Mouse (Mus musculus) stomach, postnatal 0 days (tissue): ENCODE results near the gene Dohh. TPM values are rescaled to one million over a fixed set of nuclear protein-coding genes. Genes with fewer than 3 reads are reported as not detected.

ENCODE experiments used
- ATAC-seq: fragments of 200-750 bp; cut with Nextera tagmentation; 2 replicates; pipeline ENCODE4 v1.8.0; 2017; ENCODE audit not compliant: low FRiP score, low TSS enrichment
- DNase-seq: peaks from one replicate; pipeline ENCODE4 v3.0.0-alpha.2; 2016; ENCODE audit warnings: low spot score
- H3K27ac ChIP-seq: fragments of 300-500 bp; sonication (generic); replicated peaks from 2 replicates; pipeline ENCODE4 v1.5.1; 2014; ENCODE audit warnings: mild to moderate bottlenecking, control low read depth
- H3K27me3 ChIP-seq: fragments of 300-500 bp; sonication (generic); 2 replicates; pipeline ENCODE4 v1.6.1; 2014; ENCODE audit warnings: low read length; ENCODE audit not compliant: control insufficient read depth, insufficient read depth
- H3K36me3 ChIP-seq: fragments of 300-500 bp; sonication (generic); 2 replicates; pipeline ENCODE4 v1.6.1; 2014; ENCODE audit warnings: low read length, mixed read lengths; ENCODE audit not compliant: control insufficient read depth, insufficient read depth
- H3K4me1 ChIP-seq: fragments of 300-500 bp; sonication (generic); replicated peaks from 2 replicates; pipeline ENCODE4 v1.6.1; 2014; ENCODE audit warnings: antibody characterized with exemption; ENCODE audit not compliant: control insufficient read depth, insufficient read depth
- H3K4me2 ChIP-seq: fragments of 300-500 bp; sonication (generic); replicated peaks from 2 replicates; pipeline ENCODE4 v1.6.1; 2014; ENCODE audit warnings: low read depth, mild to moderate bottlenecking, control low read depth, moderate library complexity
- H3K4me3 ChIP-seq: fragments of 300-500 bp; sonication (generic); 2 replicates; pipeline ENCODE4 v1.5.1; 2014; ENCODE audit warnings: low read depth, low read length, control low read depth
- H3K9ac ChIP-seq: fragments of 300-500 bp; sonication (generic); 2 replicates; pipeline ENCODE4 v1.6.1; 2014; ENCODE audit warnings: mild to moderate bottlenecking, low read length, control low read depth, mixed read lengths
- H3K9me3 ChIP-seq: fragments of 300-500 bp; sonication (generic); 2 replicates; pipeline ENCODE4 v1.6.1; 2016; ENCODE audit warnings: low read length; ENCODE audit not compliant: control insufficient read depth
- CTCF ChIP-seq: IDR thresholded peaks from 2 replicates; pipeline ENCODE4 v1.5.1; 2016; ENCODE audit warnings: antibody characterized with exemption, low read depth, mild to moderate bottlenecking, moderate library complexity
- EP300 ChIP-seq: optimal IDR thresholded peaks from 2 replicates; pipeline ENCODE3; 2016; ENCODE audit warnings: antibody characterized with exemption
- WGBS: fragments of 180-500 bp; shearing (Covaris S2); extraction: QIAGEN DNeasy Blood & Tissue Kit; methylation state at CpG from one replicate; pipeline ENCODE4 v1.1.7; 2014; 5-methylcytosine and 5-hydroxymethylcytosine counted together
- polyA plus RNA-seq: library from polyadenylated mRNA; unstranded; fragments of >200 nt; fragmentation: Nextera tagmentation; extraction: Ambion mirVana; gene quantifications from 2 replicates; pipeline ENCODE4 v1.2.1, GENCODE M21; 2015

Dohh gene
- polyA plus RNA-seq, 1 experiment from 2014 or later: 59.4 TPM

DNA sequence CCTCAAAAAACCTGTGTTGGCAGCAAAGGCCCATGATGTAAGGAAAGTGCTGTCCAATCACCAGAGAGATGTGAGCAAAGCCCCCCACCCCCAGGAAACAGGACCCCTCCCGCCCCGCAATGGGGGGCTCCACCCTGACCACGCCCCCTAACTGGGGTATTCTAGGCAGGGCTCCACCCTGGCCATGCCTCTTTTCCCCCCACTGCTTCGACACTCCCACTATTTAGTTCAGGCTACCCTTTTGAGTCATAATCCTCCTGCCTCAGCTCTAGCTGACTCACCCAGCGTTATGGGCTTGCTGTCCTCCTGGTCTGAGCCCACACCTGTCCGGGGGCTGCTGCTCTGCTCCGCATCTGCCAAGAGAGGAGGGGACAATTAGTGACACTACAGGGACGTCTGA lies 25.1 kb downstream of the Dohh start:
- TF ChIP-seq EP300 (no peak), CTCF (no peak)
- WGBS: 32% methylated on average over 8 of the region's 8 CpGs
- Histone ChIP-seq H3K4me3 (no peak overlapping the region), H3K4me1 (peaks cover 18% of the 10 kb centered on the region), H3K27me3 (no peaks in the 10 kb centered on the region), H3K4me2 (no peak overlapping the region), H3K9ac (no peak overlapping the region), H3K9me3 (no peaks in the 10 kb centered on the region), H3K27ac (peak overlapping the region; percentile 30; the same call in 1 of the 2 replicates), H3K36me3 (peaks cover 26% of the 10 kb centered on the region)
- ATAC-seq: no peak
- DNase-seq: no peak

GRCm38 (mm10) chr10:81410350-81410749 lies 26.1 kb downstream of the Dohh start:
- no peak for DNase-seq
- WGBS: 64% methylated on average over 4 of the region's 4 CpGs
- no peak overlapping the region for H3K9ac ChIP-seq
- no peaks in the 10 kb centered on the region for H3K9me3 ChIP-seq
- H3K27me3 ChIP-seq: no peaks in the 10 kb centered on the region
- H3K27ac ChIP-seq: peak overlapping the region; percentile 93
- peaks cover 25% of the 10 kb centered on the region for H3K4me1 ChIP-seq
- no peak overlapping the region for H3K4me2 ChIP-seq
- peaks cover 23% of the 10 kb centered on the region for H3K36me3 ChIP-seq
- TF ChIP-seq EP300 (no peak), CTCF (no peak)
- no peak overlapping the region for H3K4me3 ChIP-seq
- no peak for ATAC-seq

DNA sequence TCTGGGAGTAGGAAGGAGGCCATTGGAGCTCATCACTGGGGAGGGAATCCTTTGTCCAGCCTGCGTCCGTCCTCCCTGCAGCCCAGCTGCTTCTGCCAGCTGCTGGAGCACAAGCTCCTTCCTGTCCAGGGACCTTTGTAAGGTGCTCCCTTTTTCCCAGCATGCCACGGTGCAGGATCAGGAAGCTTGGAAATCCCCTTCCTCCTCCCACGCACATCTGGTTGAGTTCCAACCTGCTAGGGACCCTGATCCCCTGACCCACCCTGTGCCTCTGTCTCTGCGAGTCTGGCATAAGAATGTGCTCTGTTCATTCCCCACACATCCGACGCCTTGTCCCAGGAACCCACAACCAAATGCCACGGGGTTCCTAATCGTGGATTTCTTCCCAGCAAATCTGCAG lies 26.8 kb downstream of the Dohh start:
- Histone ChIP-seq H3K27me3 (no peaks in the 10 kb centered on the region), H3K4me2 (0 out of 2 replicates have a peak overlapping the region, but pooled peaks have one; percentile 11), H3K36me3 (peaks cover 18% of the 10 kb centered on the region), H3K27ac (peak overlapping the region; percentile 93), H3K9me3 (no peaks in the 10 kb centered on the region), H3K9ac (no peak overlapping the region), H3K4me3 (no peak overlapping the region), H3K4me1 (peaks cover 31% of the 10 kb centered on the region)
- DNase-seq (no peak), ATAC-seq (no peak)
- TF ChIP-seq CTCF (no peak), EP300 (no peak)
- WGBS: 58% methylated on average over 9 of the region's 9 CpGs

DNA sequence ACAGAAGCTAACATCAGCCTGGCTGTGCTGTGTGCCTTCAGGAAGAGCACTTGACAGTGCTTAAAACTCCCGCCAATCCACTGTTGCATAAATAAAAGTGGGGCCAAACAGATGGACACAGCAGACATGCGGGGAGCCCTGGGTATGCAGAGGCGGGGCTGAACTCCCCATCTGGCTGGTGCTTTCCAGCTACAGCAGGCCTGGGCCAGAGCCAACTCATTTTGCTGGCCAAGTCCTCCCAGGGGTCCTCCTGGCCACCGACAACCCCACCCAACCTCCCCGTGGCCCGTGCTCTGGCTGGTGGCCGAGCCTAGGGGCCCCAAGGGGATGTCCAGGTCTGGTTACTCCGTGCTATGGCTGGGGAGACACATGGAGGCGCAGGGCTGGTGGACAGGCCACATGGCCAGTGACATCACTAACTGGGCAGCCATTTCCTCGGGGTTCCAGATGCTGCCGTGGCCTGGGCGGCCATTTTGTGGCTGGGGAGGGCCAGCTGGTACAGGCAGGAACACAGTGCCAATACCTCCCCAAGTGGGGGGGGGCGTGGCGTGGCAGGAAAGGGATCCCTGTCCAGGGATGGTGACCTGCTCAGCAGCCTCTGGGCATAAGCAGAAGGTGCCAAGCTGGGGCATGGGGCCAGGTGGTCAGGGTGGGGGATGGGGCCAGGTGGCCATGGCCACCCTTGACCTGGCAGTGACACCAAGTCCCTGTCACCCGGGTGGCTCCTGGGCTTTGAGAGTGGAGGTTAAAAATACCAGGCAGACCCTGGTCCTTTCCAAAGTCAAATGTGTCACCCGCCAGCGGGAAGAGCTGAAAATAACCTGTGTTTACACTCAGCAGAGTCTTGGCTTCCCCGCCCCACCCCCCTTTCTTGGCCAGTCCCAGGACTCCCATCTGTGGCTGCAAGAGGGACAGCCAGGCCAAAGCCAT lies 27.5 kb downstream of the Dohh start:
- peak overlapping the region; percentile 93 for H3K27ac ChIP-seq
- TF ChIP-seq CTCF: no peak
- no peak for TF ChIP-seq EP300
- no peak overlapping the region for H3K4me3 ChIP-seq
- H3K4me2 ChIP-seq: peak overlapping the region; percentile 34
- no peaks in the 10 kb centered on the region for H3K27me3 ChIP-seq
- ATAC-seq (peak; percentile 11), DNase-seq (peak; percentile 65)
- H3K9ac ChIP-seq: peak overlapping the region; percentile 41; the same call in 1 of the 2 replicates
- H3K9me3 ChIP-seq: no peaks in the 10 kb centered on the region
- H3K4me1 ChIP-seq: peaks cover 31% of the 10 kb centered on the region
- H3K36me3 ChIP-seq: peaks cover 11% of the 10 kb centered on the region
- WGBS: 41% methylated on average over 18 of the region's 18 CpGs

DNA sequence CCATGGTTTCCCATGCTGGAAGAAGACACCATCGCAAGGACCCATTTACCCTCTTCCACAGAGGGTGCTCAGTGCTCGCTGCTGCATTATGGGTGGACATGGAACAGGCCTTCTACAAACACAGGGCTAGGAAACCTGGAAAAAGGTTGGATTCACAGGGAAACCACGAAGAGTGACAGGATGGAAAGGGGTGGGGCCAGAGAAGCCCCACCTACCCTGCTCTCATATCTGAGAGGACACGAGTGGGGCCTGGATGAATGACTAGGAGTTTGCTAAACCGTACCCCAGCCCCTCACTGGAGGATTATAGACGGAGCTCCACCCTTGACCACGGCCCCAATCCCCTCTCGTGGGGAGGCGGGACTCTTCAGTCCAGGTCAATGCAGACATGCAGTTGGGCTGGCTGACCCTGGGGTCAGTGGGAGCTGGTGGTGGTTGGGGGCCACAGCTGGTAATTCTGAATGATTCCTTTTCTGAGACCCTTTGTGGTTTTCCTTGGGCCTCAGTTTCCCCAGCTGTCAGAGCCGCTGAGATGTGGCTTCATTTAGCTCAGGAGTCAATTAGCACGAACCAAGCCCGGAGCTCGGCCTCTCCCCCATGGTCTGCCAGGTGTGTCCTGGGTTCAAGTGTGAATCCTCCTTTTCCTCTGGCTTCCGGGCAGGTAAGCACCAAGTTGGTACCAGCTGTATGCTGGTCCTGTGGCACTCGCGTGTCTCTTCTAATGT lies 28.5 kb downstream of the Dohh start:
- TF ChIP-seq EP300 (no peak), CTCF (no peak)
- peak overlapping the region; percentile 27; the same call in 1 of the 2 replicates for H3K9ac ChIP-seq
- 63% methylated on average over 16 of the region's 16 CpGs for WGBS
- no peaks in the 10 kb centered on the region for H3K27me3 ChIP-seq
- peak overlapping the region; percentile 93 for H3K27ac ChIP-seq
- peak overlapping the region; percentile 23; the same call in 1 of the 2 replicates for H3K4me2 ChIP-seq
- peaks cover 7% of the 10 kb centered on the region; the same call in 1 of the 2 replicates for H3K36me3 ChIP-seq
- no peak for DNase-seq
- no peak for ATAC-seq
- H3K9me3 ChIP-seq: no peaks in the 10 kb centered on the region
- peaks cover 32% of the 10 kb centered on the region for H3K4me1 ChIP-seq
- H3K4me3 ChIP-seq: no peak overlapping the region
